In genomic region chr8:61611741-61612140, GRCm38 (mm10) we compare ENCODE assay signal across 25 mouse cellular contexts.
DNase-seq lines count a peak whose midpoint lies in the region; ATAC-seq and TF ChIP-seq lines count a peak whose summit lies in the region.
"Had no signal": no experiment of that assay in that cellular context is flagged by ENCODE, and none has a peak within 500 bp of the region (broad histone marks: within the 10 kb centered on the region; RNA-seq: fewer than 3 reads in every experiment).

No protein-coding gene starts in this region.

- no peak for TF ChIP-seq POLR2A in liver, adult 2 months (IDR thresholded peaks at IDR 0.05; ENCODE audit: extremely low read depth, insufficient read depth, low read length)
- TF ChIP-seq POLR2A in small intestine, adult 2 months (IDR thresholded peaks at IDR 0.05; ENCODE audit: low read depth, low read length): no peak

- H3K9me3 ChIP-seq in heart, postnatal 0 days (replicated peaks; ENCODE audit: control insufficient read depth, low read length): no peaks in the 10 kb centered on the region
- no peaks in the 10 kb centered on the region for H3K9me3 ChIP-seq in heart, embryonic 10.5 days
- no peaks in the 10 kb centered on the region for H3K9me3 ChIP-seq in liver, embryonic 12.5 days (replicated peaks)
- H3K9me3 ChIP-seq in intestine, embryonic 15.5 days: no peaks in the 10 kb centered on the region
- H3K9me3 ChIP-seq: hindbrain, embryonic 13.5 days; limb, embryonic 13.5 days; lung, embryonic 15.5 days had no signal

- TF ChIP-seq EP300 in heart, postnatal 0 days (IDR thresholded peaks at IDR 0.05; ENCODE audit: low read depth): no peak

- ATAC-seq in heart, postnatal 0 days (ENCODE audit: insufficient read depth, low read depth): no peak
- ATAC-seq in liver, embryonic 12.5 days: no peak
- peak; percentile 49 for ATAC-seq in intestine, embryonic 15.5 days
- ATAC-seq: CD4-positive, CD25-positive, alpha-beta regulatory T cell, adult 4 months; forebrain, embryonic 16.5 days; midbrain, embryonic 16.5 days had no signal

- no peaks in the 10 kb centered on the region for H3K79me2 ChIP-seq in liver, adult 2 months (ENCODE audit: control insufficient read depth, insufficient read depth, low read length)

- DNase-seq in heart, postnatal 0 days (ENCODE audit: low spot score): no peak
- no peak for DNase-seq in heart, embryonic 10.5 days (ENCODE audit: low spot score)
- DNase-seq in liver, adult 2 months (ENCODE audit: extremely low read depth, low read depth, low spot score): peak; percentile 79
- DNase-seq in left cerebral cortex, adult 8-10 months (ENCODE audit: low spot score in 2 of 2): no peak
- no peak for DNase-seq in layer of hippocampus, adult 8-10 months (ENCODE audit: low spot score in 2 of 2)
- DNase-seq: adrenal gland, postnatal 25 days; cerebellum, adult 11-12 months; cerebellum, adult 9-11 months; layer of hippocampus, adult 9-11 months; lung, postnatal 36 days; right cerebral cortex, adult 18-20 months; thymus, postnatal 4 days had no signal

- H3K27ac ChIP-seq in heart, postnatal 0 days (ENCODE audit: low read depth): 0 out of 2 replicates have a peak overlapping the region, but pooled peaks have one; percentile 0
- H3K27ac ChIP-seq in heart, embryonic 10.5 days: no peak overlapping the region
- peak overlapping the region; percentile 68 for H3K27ac ChIP-seq in liver, adult 2 months (replicated peaks; ENCODE audit: insufficient read depth, low read depth, low read length)
- H3K27ac ChIP-seq in liver, embryonic 12.5 days: no peak overlapping the region
- H3K27ac ChIP-seq in intestine, embryonic 15.5 days: no peak overlapping the region
- peak overlapping the region; percentile 78 for H3K27ac ChIP-seq in small intestine, adult 2 months (ENCODE audit: insufficient read depth, low read depth, low read length)
- H3K27ac ChIP-seq: hindbrain, embryonic 13.5 days; limb, embryonic 13.5 days; liver, embryonic 14.5 days; lung, embryonic 15.5 days had no signal

- peaks cover 11% of the 10 kb centered on the region; the same call in 1 of the 2 replicates for H3K4me1 ChIP-seq in heart, postnatal 0 days (ENCODE audit: control insufficient read depth, insufficient read depth)
- peaks cover 24% of the 10 kb centered on the region; the same call in 1 of the 2 replicates for H3K4me1 ChIP-seq in heart, embryonic 10.5 days
- peaks cover 19% of the 10 kb centered on the region for H3K4me1 ChIP-seq in liver, adult 2 months (ENCODE audit: control insufficient read depth, insufficient read depth, low read length)
- H3K4me1 ChIP-seq in liver, embryonic 12.5 days: peaks cover 11% of the 10 kb centered on the region
- H3K4me1 ChIP-seq in intestine, embryonic 15.5 days (replicated peaks): 0 out of 2 replicates have a peak, but pooled peaks cover 2% of the 10 kb centered on the region
- peaks cover 4% of the 10 kb centered on the region; the same call in 1 of the 2 replicates for H3K4me1 ChIP-seq in small intestine, adult 2 months (ENCODE audit: control insufficient read depth, insufficient read depth, insufficient read length, low read length)

- no peaks in the 10 kb centered on the region for H3K27me3 ChIP-seq in heart, postnatal 0 days (ENCODE audit: control insufficient read depth, insufficient read depth, low read length)
- H3K27me3 ChIP-seq in heart, embryonic 10.5 days (ENCODE audit: insufficient read depth, poor library complexity, severe bottlenecking): no peaks in the 10 kb centered on the region
- H3K27me3 ChIP-seq in liver, adult 2 months (ENCODE audit: control insufficient read depth, insufficient read depth, low read length): no peaks in the 10 kb centered on the region
- H3K27me3 ChIP-seq in liver, embryonic 12.5 days (replicated peaks): no peaks in the 10 kb centered on the region
- H3K27me3 ChIP-seq in intestine, embryonic 15.5 days (replicated peaks): no peaks in the 10 kb centered on the region
- no peaks in the 10 kb centered on the region for H3K27me3 ChIP-seq in small intestine, adult 2 months (ENCODE audit: control insufficient read depth, insufficient read depth, low read length)
- H3K27me3 ChIP-seq: hindbrain, embryonic 13.5 days; limb, embryonic 13.5 days; lung, embryonic 15.5 days had no signal

- no peak for TF ChIP-seq CTCF in heart, postnatal 0 days (IDR thresholded peaks at IDR 0.05; ENCODE audit: low read depth)
- no peak for TF ChIP-seq CTCF in liver, adult 2 months (IDR thresholded peaks at IDR 0.05; ENCODE audit: low read depth, low read length)
- no peak for TF ChIP-seq CTCF in small intestine, adult 2 months (IDR thresholded peaks at IDR 0.05; ENCODE audit: extremely low read depth, insufficient read length, insufficient replicate concordance, low read depth, low read length)

- H3K4me3 ChIP-seq in heart, postnatal 0 days (ENCODE audit: low read depth, low read length): no peak overlapping the region
- no peak overlapping the region for H3K4me3 ChIP-seq in heart, embryonic 10.5 days
- H3K4me3 ChIP-seq in liver, adult 2 months (ENCODE audit: insufficient read depth, low read depth, low read length): no peak overlapping the region
- H3K4me3 ChIP-seq in liver, embryonic 12.5 days: no peak overlapping the region
- no peak overlapping the region for H3K4me3 ChIP-seq in intestine, embryonic 15.5 days (replicated peaks)
- no peak overlapping the region for H3K4me3 ChIP-seq in small intestine, adult 2 months (ENCODE audit: low read depth, low read length)
- H3K4me3 ChIP-seq: erythroblast, embryonic 14.5 days; hindbrain, embryonic 13.5 days; limb, embryonic 13.5 days; lung, embryonic 15.5 days had no signal

- H3K9ac ChIP-seq in heart, postnatal 0 days (replicated peaks; ENCODE audit: low read depth, low read length): no peak overlapping the region
- H3K9ac ChIP-seq in liver, adult 2 months (ENCODE audit: low read depth, low read length): no peak overlapping the region
- H3K9ac ChIP-seq in liver, embryonic 12.5 days: no peak overlapping the region
- H3K9ac ChIP-seq in intestine, embryonic 15.5 days: no peak overlapping the region
- H3K9ac ChIP-seq: hindbrain, embryonic 13.5 days; limb, embryonic 13.5 days; liver, embryonic 14.5 days; lung, embryonic 15.5 days had no signal

- 0 out of 2 replicates have a peak, but pooled peaks cover 3% of the 10 kb centered on the region for H3K36me3 ChIP-seq in heart, postnatal 0 days (replicated peaks; ENCODE audit: control insufficient read depth, insufficient read depth, low read length)
- peaks cover 3% of the 10 kb centered on the region; the same call in 1 of the 2 replicates for H3K36me3 ChIP-seq in heart, embryonic 10.5 days
- no peaks in the 10 kb centered on the region for H3K36me3 ChIP-seq in liver, adult 2 months (ENCODE audit: control insufficient read depth, insufficient read depth, low read length)
- H3K36me3 ChIP-seq in liver, embryonic 12.5 days: no peaks in the 10 kb centered on the region
- no peaks in the 10 kb centered on the region for H3K36me3 ChIP-seq in intestine, embryonic 15.5 days
- H3K36me3 ChIP-seq in small intestine, adult 2 months (ENCODE audit: control insufficient read depth, insufficient read depth, low read length): no peaks in the 10 kb centered on the region
- H3K36me3 ChIP-seq: hindbrain, embryonic 13.5 days; limb, embryonic 13.5 days; lung, embryonic 15.5 days had no signal

- 70% methylated on average over 6 of the region's 6 CpGs for WGBS in heart, postnatal 0 days
- whole genome bisulfite sequencing in heart, embryonic 10.5 days: 75% methylated on average over 6 of the region's 6 CpGs
- WGBS in liver, adult 2 months: 38% methylated on average over 6 of the region's 6 CpGs
- WGBS in liver, embryonic 12.5 days (ENCODE audit: insufficient replicate concordance): 59% methylated on average over 6 of the region's 6 CpGs
- 66% methylated on average over 6 of the region's 6 CpGs for WGBS in intestine, embryonic 15.5 days
- 40% methylated on average over 6 of the region's 6 CpGs for WGBS in small intestine, adult 2 months

- no peak overlapping the region for H3K4me2 ChIP-seq in heart, postnatal 0 days (ENCODE audit: low read depth, low read length)
- H3K4me2 ChIP-seq in liver, embryonic 12.5 days: no peak overlapping the region
- H3K4me2 ChIP-seq in intestine, embryonic 15.5 days (replicated peaks): no peak overlapping the region
- H3K4me2 ChIP-seq: heart, embryonic 11.5 days; hindbrain, embryonic 13.5 days; limb, embryonic 13.5 days; lung, embryonic 15.5 days; midbrain, embryonic 11.5 days had no signal

Comparison
In these comparisons a context has a peak if more than half of its experiments do, and no peak if none do; other contexts are left out.
1. H3K27ac ChIP-seq: peak in heart, postnatal 0 days (single experiment), liver, adult 2 months (single experiment) and small intestine, adult 2 months (single experiment); none in heart, embryonic 10.5 days (single experiment), liver, embryonic 12.5 days (single experiment) and intestine, embryonic 15.5 days (single experiment).